Mouse (Mus musculus) forebrain, embryonic 15.5 days (tissue): ENCODE data around the gene Abcb5. TPM values are rescaled to one million over a fixed set of nuclear protein-coding genes. Genes with fewer than 3 reads are reported as not detected.

ENCODE experiments used
- ATAC-seq: fragments of 200-750 bp; cut with Nextera tagmentation; replicated peaks from 2 replicates; pipeline ENCODE4 v1.8.0; 2017; ENCODE audit warnings: mild to moderate bottlenecking, moderate TSS enrichment, moderate library complexity
- H3K27ac ChIP-seq: fragments of 300-500 bp; sonication (generic); replicated peaks from 2 replicates; pipeline ENCODE4 v1.5.1; 2015; ENCODE audit warnings: mild to moderate bottlenecking, inconsistent platforms
- H3K27me3 ChIP-seq: fragments of 300-500 bp; sonication (generic); 2 replicates; pipeline ENCODE4 v1.6.1; 2015; ENCODE audit warnings: inconsistent platforms
- H3K36me3 ChIP-seq: fragments of 300-500 bp; sonication (generic); 2 replicates; pipeline ENCODE4 v1.6.1; 2015; ENCODE audit warnings: mild to moderate bottlenecking, inconsistent platforms
- H3K4me1 ChIP-seq: fragments of 300-500 bp; sonication (generic); 2 replicates; pipeline ENCODE4 v1.6.1; 2015; ENCODE audit warnings: inconsistent platforms
- H3K4me2 ChIP-seq: fragments of 300-500 bp; sonication (generic); replicated peaks from 2 replicates; pipeline ENCODE4 v1.6.1; 2015; ENCODE audit warnings: mild to moderate bottlenecking, inconsistent platforms
- H3K4me3 ChIP-seq: fragments of 300-500 bp; sonication (generic); 2 replicates; pipeline ENCODE4 v1.5.1; 2015; ENCODE audit warnings: mild to moderate bottlenecking, inconsistent platforms
- H3K9ac ChIP-seq: fragments of 300-500 bp; sonication (generic); replicated peaks from 2 replicates; pipeline ENCODE4 v1.6.1; 2015; ENCODE audit warnings: mild to moderate bottlenecking, inconsistent platforms
- H3K9me3 ChIP-seq: fragments of 300-500 bp; sonication (generic); 2 replicates; pipeline ENCODE4 v1.6.1; 2016; ENCODE audit warnings: inconsistent platforms
- WGBS: fragments of 180-500 bp; shearing (Covaris S2); methylation state at CpG from one replicate; pipeline ENCODE4 v1.1.7; 2015; ENCODE audit warnings: mixed read lengths; 5-methylcytosine and 5-hydroxymethylcytosine counted together
- polyA plus RNA-seq: library from polyadenylated mRNA; unstranded; fragments of >200 nt; fragmentation: Nextera tagmentation; extraction: Ambion mirVana; gene quantifications from 2 replicates; pipeline ENCODE4 v1.2.1, GENCODE M21; 2015

Gene Abcb5
- polyA plus RNA-seq, 1 experiment from 2014 or later = not detected

- H3K27me3 ChIP-seq = peaks cover 34% of the 10 kb centered on the region
- H3K9ac ChIP-seq = no peak overlapping the region
- ATAC-seq = 0 out of 2 replicates have a peak, but pooled peaks have one; percentile 12
- WGBS = 18% methylated on average over 11 of the region's 11 CpGs
- H3K4me3 ChIP-seq = peak overlapping the region; percentile 46
- H3K4me2 ChIP-seq = peak overlapping the region; percentile 78
- H3K36me3 ChIP-seq = no peaks in the 10 kb centered on the region
- H3K4me1 ChIP-seq = peaks cover 24% of the 10 kb centered on the region
- no peak overlapping the region for H3K27ac ChIP-seq
- H3K9me3 ChIP-seq = no peaks in the 10 kb centered on the region
Observed at GRCm38 (mm10) chr12:118837361-118837760, 128.9 kb downstream of the Abcb5 start.

GRCm38 (mm10) chr12:118836411-118837341 is 129.5 kb downstream of the Abcb5 start:
- H3K4me1 ChIP-seq = peaks cover 24% of the 10 kb centered on the region
- H3K27me3 ChIP-seq = peaks cover 34% of the 10 kb centered on the region
- WGBS = under 1% methylated on average over 69 of the region's 72 CpGs
- H3K4me3 ChIP-seq = peak overlapping the region; percentile 46
- no peaks in the 10 kb centered on the region for H3K36me3 ChIP-seq
- H3K9ac ChIP-seq = peak overlapping the region; percentile 35
- ATAC-seq = peak; percentile 75
- H3K4me2 ChIP-seq = peak overlapping the region; percentile 78
- H3K27ac ChIP-seq = no peak overlapping the region
- no peaks in the 10 kb centered on the region for H3K9me3 ChIP-seq

GRCm38 (mm10) chr12:118829881-118830280 is 136.3 kb downstream of the Abcb5 start:
- Histone ChIP-seq H3K4me1 (no peaks in the 10 kb centered on the region), H3K27ac (no peak overlapping the region), H3K4me2 (no peak overlapping the region), H3K9ac (no peak overlapping the region), H3K27me3 (no peaks in the 10 kb centered on the region), H3K9me3 (no peaks in the 10 kb centered on the region), H3K4me3 (no peak overlapping the region), H3K36me3 (no peaks in the 10 kb centered on the region)
- 50% methylated on average over 6 of the region's 6 CpGs for WGBS
- ATAC-seq = no peak

Other genes starting within 250 kb of the Abcb5 start
- gene Sp8, start 120.1 kb downstream of the Abcb5 start, polyA plus RNA-seq = 15.4 and 15.8 TPM in 2 replicates